Mouse (Mus musculus) megakaryocyte, embryonic 14.5 days (primary cell): Measurements from ENCODE around the gene Pard3. TPM values are rescaled to one million over a fixed set of nuclear protein-coding genes. Genes with fewer than 3 reads are reported as not detected.

Experiments used
- H3K27me3 ChIP-seq: replicated peaks from 2 replicates; pipeline ENCODE3; 2012; ENCODE audit warnings: inconsistent platforms
- H3K36me3 ChIP-seq: replicated peaks from 2 replicates; pipeline ENCODE3; 2012; ENCODE audit warnings: low read length, inconsistent platforms, mixed read lengths
- H3K4me1 ChIP-seq: 2 replicates; pipeline ENCODE4 v1.6.1; 2012; ENCODE audit warnings: inconsistent platforms
- H3K4me3 ChIP-seq: replicated peaks from 2 replicates; pipeline ENCODE3; 2012; ENCODE audit warnings: moderate library complexity, mild to moderate bottlenecking, inconsistent platforms
- H3K9me3 ChIP-seq: 2 replicates; pipeline ENCODE4 v1.6.1; 2012; ENCODE audit warnings: inconsistent platforms
- FLI1 ChIP-seq: IDR thresholded peaks from 2 replicates; pipeline ENCODE4 v1.6.1; 2012; ENCODE audit warnings: low read length, inconsistent platforms, mixed read lengths
- GATA1 ChIP-seq: IDR thresholded peaks from 3 replicates; pipeline ENCODE4 v1.6.1; 2012; ENCODE audit warnings: mixed read lengths, low read length, inconsistent platforms, borderline replicate concordance
- polyA plus RNA-seq: library from polyadenylated mRNA; stranded (reverse); fragments of >175 nt; gene quantifications from 2 replicates; pipeline ENCODE4 v1.2.3, GENCODE M21; 2012; ENCODE audit warnings: low replicate concordance; ENCODE audit not compliant: insufficient read depth

Pard3 gene
- polyA plus RNA-seq, 1 experiment: not detected

DNA sequence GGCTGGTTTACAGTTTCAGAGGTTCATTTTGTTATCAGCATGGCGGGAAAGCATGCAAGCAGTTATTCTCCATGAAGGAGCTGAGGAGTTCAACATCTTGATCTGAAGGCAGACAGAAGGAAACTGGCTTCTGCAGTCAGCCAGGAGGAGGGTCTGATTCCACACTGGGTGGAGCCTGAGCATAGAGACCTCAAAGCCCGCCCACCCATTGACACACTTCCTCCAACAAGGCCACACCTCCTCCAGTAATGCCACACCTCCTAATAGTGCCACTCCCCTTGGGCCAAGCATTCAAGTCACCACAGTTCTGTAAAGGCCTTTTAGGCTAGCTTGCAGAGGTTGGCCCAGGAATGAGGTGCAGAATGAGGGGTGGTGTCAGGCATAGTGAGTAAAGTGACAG, 478.5 kb downstream of the Pard3 start:
- Histone ChIP-seq H3K9me3 (0 out of 2 replicates have a peak, but pooled peaks cover 3% of the 10 kb centered on the region), H3K4me3 (no peak overlapping the region), H3K4me1 (peaks cover 18% of the 10 kb centered on the region), H3K36me3 (no peaks in the 10 kb centered on the region), H3K27me3 (no peaks in the 10 kb centered on the region)
- TF ChIP-seq FLI1 (no peak), GATA1 (no peak)

- 0 out of 2 replicates have a peak, but pooled peaks cover 3% of the 10 kb centered on the region for H3K9me3 ChIP-seq
These were observed 480.0 kb downstream of the Pard3 start for GRCm38 (mm10) chr8:127543676-127544075.

GRCm38 (mm10) chr8:127546161-127546560, 482.5 kb downstream of the Pard3 start:
- Histone ChIP-seq H3K4me1 (peaks cover 21% of the 10 kb centered on the region), H3K4me3 (no peak overlapping the region), H3K9me3 (0 out of 2 replicates have a peak, but pooled peaks cover 3% of the 10 kb centered on the region), H3K36me3 (no peaks in the 10 kb centered on the region), H3K27me3 (no peaks in the 10 kb centered on the region)
- TF ChIP-seq FLI1: no peak
- TF ChIP-seq GATA1: no peak

More at GRCm38 (mm10) chr8:127543676-127544075, 480.0 kb downstream of the Pard3 start:
- no peak overlapping the region for H3K4me3 ChIP-seq
- peaks cover 21% of the 10 kb centered on the region for H3K4me1 ChIP-seq
- no peaks in the 10 kb centered on the region for H3K27me3 ChIP-seq
- H3K36me3 ChIP-seq: no peaks in the 10 kb centered on the region
- TF ChIP-seq GATA1: no peak
- TF ChIP-seq FLI1: no peak

DNA sequence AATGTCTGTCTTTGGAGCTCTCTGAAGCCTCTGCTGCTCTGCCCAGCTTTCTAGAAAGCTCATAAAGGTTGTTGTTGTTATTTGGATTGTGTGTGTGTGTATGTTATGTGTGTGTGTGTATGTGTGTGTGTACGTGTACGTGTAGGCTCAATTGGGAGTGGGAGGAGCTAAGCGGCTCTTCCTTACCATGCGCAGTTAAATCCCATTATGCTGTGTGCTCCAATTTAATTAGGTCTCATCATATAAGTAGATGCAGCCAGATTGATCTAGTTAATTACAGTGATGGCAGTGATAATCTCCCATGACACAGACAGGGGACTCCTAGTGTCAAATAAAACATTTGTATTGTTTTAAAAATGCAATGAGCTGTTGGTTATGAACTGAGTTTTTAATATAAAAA, 487.2 kb downstream of the Pard3 start:
- Histone ChIP-seq H3K9me3 (no peaks in the 10 kb centered on the region), H3K27me3 (no peaks in the 10 kb centered on the region), H3K4me3 (no peak overlapping the region), H3K36me3 (no peaks in the 10 kb centered on the region), H3K4me1 (peaks cover 34% of the 10 kb centered on the region)
- TF ChIP-seq FLI1 (no peak), GATA1 (no peak)

- no peaks in the 10 kb centered on the region for H3K9me3 ChIP-seq
- no peaks in the 10 kb centered on the region for H3K27me3 ChIP-seq
- peaks cover 39% of the 10 kb centered on the region for H3K4me1 ChIP-seq
- no peaks in the 10 kb centered on the region for H3K36me3 ChIP-seq
- TF ChIP-seq GATA1: no peak
- no peak for TF ChIP-seq FLI1
- no peak overlapping the region for H3K4me3 ChIP-seq
These were observed 488.5 kb downstream of the Pard3 start for GRCm38 (mm10) chr8:127552161-127552595.

DNA sequence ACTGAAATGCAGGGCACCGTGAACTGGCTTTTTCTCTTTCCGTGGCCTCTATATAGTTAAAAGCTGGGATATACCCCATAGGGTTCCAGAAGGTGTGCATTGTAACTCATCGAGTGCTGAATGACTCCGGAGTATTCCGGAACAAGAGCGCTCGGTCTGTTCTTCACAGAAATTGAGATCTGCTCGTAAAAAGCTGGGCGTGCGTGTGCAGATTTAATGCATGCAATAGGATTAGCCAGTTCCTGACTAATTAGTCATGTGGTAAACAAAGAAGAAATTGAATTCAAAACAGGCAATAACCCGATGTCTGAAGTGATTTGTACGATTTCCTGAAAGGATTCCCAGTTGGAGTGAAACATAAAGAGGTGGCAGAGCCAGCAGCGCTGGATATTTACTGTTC, 489.1 kb downstream of the Pard3 start:
- H3K4me1 ChIP-seq: peaks cover 37% of the 10 kb centered on the region
- TF ChIP-seq FLI1: no peak
- TF ChIP-seq GATA1: no peak
- no peak overlapping the region for H3K4me3 ChIP-seq
- H3K9me3 ChIP-seq: no peaks in the 10 kb centered on the region
- H3K27me3 ChIP-seq: no peaks in the 10 kb centered on the region
- H3K36me3 ChIP-seq: no peaks in the 10 kb centered on the region

GRCm38 (mm10) chr8:127553582-127553981, 489.9 kb downstream of the Pard3 start:
- no peaks in the 10 kb centered on the region for H3K27me3 ChIP-seq
- no peaks in the 10 kb centered on the region for H3K9me3 ChIP-seq
- H3K36me3 ChIP-seq: no peaks in the 10 kb centered on the region
- H3K4me3 ChIP-seq: no peak overlapping the region
- TF ChIP-seq GATA1 (no peak), FLI1 (no peak)
- peaks cover 37% of the 10 kb centered on the region for H3K4me1 ChIP-seq

- no peaks in the 10 kb centered on the region for H3K9me3 ChIP-seq
- no peaks in the 10 kb centered on the region for H3K36me3 ChIP-seq
- peaks cover 36% of the 10 kb centered on the region for H3K4me1 ChIP-seq
- H3K27me3 ChIP-seq: no peaks in the 10 kb centered on the region
- TF ChIP-seq GATA1 (no peak), FLI1 (no peak)
- H3K4me3 ChIP-seq: no peak overlapping the region
These were observed 492.1 kb downstream of the Pard3 start for GRCm38 (mm10) chr8:127555795-127556194.

DNA sequence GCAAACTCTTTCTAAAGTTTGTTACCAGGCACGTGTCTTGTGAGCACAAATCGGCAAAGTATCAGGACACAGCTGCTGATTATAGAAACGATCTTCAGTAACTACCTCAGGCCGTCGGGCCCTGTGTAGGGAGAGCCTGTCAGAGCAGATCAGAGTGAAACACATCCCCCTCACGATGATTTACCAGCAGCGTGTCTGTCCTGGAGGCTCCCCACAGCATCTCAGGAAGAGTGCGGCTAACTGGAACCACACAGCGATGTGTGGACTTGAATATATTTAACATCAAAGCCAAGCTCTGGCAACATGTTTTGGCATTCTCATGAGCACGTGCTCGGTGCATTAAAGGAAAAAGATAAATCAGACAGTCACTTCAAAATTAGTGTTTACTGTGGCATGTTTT, 493.3 kb downstream of the Pard3 start:
- H3K9me3 ChIP-seq: peaks cover 4% of the 10 kb centered on the region; the same call in 1 of the 2 replicates
- H3K27me3 ChIP-seq: peaks cover 3% of the 10 kb centered on the region
- no peak for TF ChIP-seq FLI1
- no peak for TF ChIP-seq GATA1
- H3K36me3 ChIP-seq: no peaks in the 10 kb centered on the region
- H3K4me3 ChIP-seq: no peak overlapping the region
- peaks cover 35% of the 10 kb centered on the region for H3K4me1 ChIP-seq

GRCm38 (mm10) chr8:127557566-127557965, 493.9 kb downstream of the Pard3 start:
- H3K36me3 ChIP-seq: no peaks in the 10 kb centered on the region
- no peak for TF ChIP-seq FLI1
- no peak for TF ChIP-seq GATA1
- no peak overlapping the region for H3K4me3 ChIP-seq
- peaks cover 31% of the 10 kb centered on the region for H3K4me1 ChIP-seq
- H3K9me3 ChIP-seq: peaks cover 4% of the 10 kb centered on the region; the same call in 1 of the 2 replicates
- peaks cover 3% of the 10 kb centered on the region for H3K27me3 ChIP-seq

DNA sequence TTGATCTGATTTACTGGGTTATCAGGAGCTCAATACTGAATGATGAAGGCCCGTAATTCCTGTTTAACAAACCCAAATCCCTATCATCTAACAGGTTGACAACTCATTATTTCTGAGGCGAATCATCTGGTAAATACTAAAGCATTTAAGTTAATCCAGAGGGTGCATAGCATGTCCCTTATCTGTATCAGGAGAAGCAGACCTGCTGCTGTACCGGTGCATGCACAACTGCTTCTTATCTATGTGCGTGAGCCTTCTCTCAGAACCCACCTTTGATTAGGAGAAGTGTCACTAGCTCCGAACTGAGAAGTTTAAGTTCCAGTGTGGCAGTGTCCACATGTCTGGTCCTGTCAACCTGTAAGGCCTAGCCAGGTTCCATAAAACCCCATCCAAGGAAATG, 499.9 kb downstream of the Pard3 start:
- Histone ChIP-seq H3K9me3 (peaks cover 12% of the 10 kb centered on the region; the same call in 1 of the 2 replicates), H3K4me1 (peaks cover 6% of the 10 kb centered on the region), H3K36me3 (no peaks in the 10 kb centered on the region), H3K27me3 (peaks cover 7% of the 10 kb centered on the region), H3K4me3 (no peak overlapping the region)
- TF ChIP-seq GATA1 (no peak), FLI1 (no peak)
